In the genomic region with DNA sequence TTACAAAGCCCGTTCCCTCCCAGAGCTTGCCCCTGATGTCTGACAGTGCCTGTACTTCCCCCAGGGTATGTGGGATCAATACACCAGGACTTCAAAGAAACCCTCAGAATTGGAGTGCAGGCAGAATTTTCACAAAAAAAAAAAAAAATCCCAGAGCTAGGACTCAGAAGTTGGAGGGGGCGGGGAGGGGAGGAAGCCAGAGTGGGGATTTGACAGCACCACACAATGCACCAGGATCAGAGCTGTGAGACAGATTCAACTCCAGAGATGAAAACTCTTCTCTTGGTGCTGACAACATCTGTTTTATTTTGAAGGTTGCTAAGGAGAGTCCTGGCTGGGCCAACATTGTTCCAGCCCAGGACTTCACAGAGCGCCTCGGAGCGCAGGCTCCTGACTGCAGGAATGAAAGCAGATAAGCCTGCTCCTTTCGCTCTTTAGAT, we compare ENCODE assay signal across 8 mouse cellular contexts. TPM values are rescaled to one million over a fixed set of nuclear protein-coding genes. Genes with fewer than 3 reads are reported as not detected.
DNase-seq lines count a peak whose midpoint lies in the region; ATAC-seq lines count a peak whose summit lies in the region.
"Had no signal": no experiment of that assay in that cellular context is flagged by ENCODE, and none has a peak within 500 bp of the region (broad histone marks: within the 10 kb centered on the region; RNA-seq: fewer than 3 reads in every experiment).

No protein-coding gene starts in this region.

- H3K4me2 ChIP-seq in forebrain, embryonic 15.5 days (replicated peaks) = no peak overlapping the region
- H3K4me2 ChIP-seq in hindbrain, embryonic 13.5 days = no peak overlapping the region
- no peak overlapping the region for H3K4me2 ChIP-seq in midbrain, embryonic 14.5 days (ENCODE audit: low read length)

- DNase-seq in embryo, embryonic 11 days = peak; percentile 53
- peak; percentile 81 for DNase-seq in midbrain, embryonic 14.5 days
- no peak for DNase-seq in thymus, postnatal 25 days
- DNase-seq in kidney, postnatal 25 days = no peak
- DNase-seq in layer of hippocampus, postnatal 14 days (ENCODE audit: low spot score in 2 of 2) = no peak

- H3K27ac ChIP-seq in forebrain, embryonic 15.5 days (replicated peaks) = peak overlapping the region; percentile 76
- peak overlapping the region; percentile 48; the same call in 1 of the 2 replicates for H3K27ac ChIP-seq in hindbrain, embryonic 13.5 days
- peak overlapping the region; percentile 85 for H3K27ac ChIP-seq in midbrain, embryonic 14.5 days (replicated peaks; ENCODE audit: low read depth, low read length)
- H3K27ac ChIP-seq: macrophage had no signal

- no peaks in the 10 kb centered on the region for H3K27me3 ChIP-seq in forebrain, embryonic 15.5 days
- no peaks in the 10 kb centered on the region for H3K27me3 ChIP-seq in hindbrain, embryonic 13.5 days
- H3K27me3 ChIP-seq in midbrain, embryonic 14.5 days (ENCODE audit: control insufficient read depth, insufficient read depth, low read length) = no peaks in the 10 kb centered on the region

- no peaks in the 10 kb centered on the region for H3K36me3 ChIP-seq in forebrain, embryonic 15.5 days
- no peaks in the 10 kb centered on the region for H3K36me3 ChIP-seq in hindbrain, embryonic 13.5 days
- H3K36me3 ChIP-seq in midbrain, embryonic 14.5 days (ENCODE audit: control insufficient read depth, insufficient read depth, low read length) = peaks cover under 1% of the 10 kb centered on the region

- peak; percentile 52 for ATAC-seq in forebrain, embryonic 15.5 days (replicated peaks)
- 0 out of 2 replicates have a peak, but pooled peaks have one; percentile 25 for ATAC-seq in hindbrain, embryonic 13.5 days (ENCODE audit: low FRiP score)
- ATAC-seq in midbrain, embryonic 14.5 days (ENCODE audit: low FRiP score, low TSS enrichment) = peak; percentile 80

- H3K4me3 ChIP-seq in forebrain, embryonic 15.5 days = no peak overlapping the region
- no peak overlapping the region for H3K4me3 ChIP-seq in hindbrain, embryonic 13.5 days
- no peak overlapping the region for H3K4me3 ChIP-seq in midbrain, embryonic 14.5 days (replicated peaks; ENCODE audit: low read depth, low read length)

- H3K9me3 ChIP-seq in forebrain, embryonic 15.5 days = no peaks in the 10 kb centered on the region
- H3K9me3 ChIP-seq in hindbrain, embryonic 13.5 days = no peaks in the 10 kb centered on the region
- H3K9me3 ChIP-seq in midbrain, embryonic 14.5 days (ENCODE audit: control insufficient read depth, low read length) = no peaks in the 10 kb centered on the region

- 0 out of 2 replicates have a peak overlapping the region, but pooled peaks have one; percentile 8 for H3K9ac ChIP-seq in forebrain, embryonic 15.5 days (replicated peaks)
- no peak overlapping the region for H3K9ac ChIP-seq in hindbrain, embryonic 13.5 days
- no peak overlapping the region for H3K9ac ChIP-seq in midbrain, embryonic 14.5 days (replicated peaks; ENCODE audit: low read length)

- 8% methylated on average over 6 of the region's 6 CpGs for WGBS in forebrain, embryonic 15.5 days
- whole genome bisulfite sequencing in hindbrain, embryonic 13.5 days = 47% methylated on average over 6 of the region's 6 CpGs
- WGBS in midbrain, embryonic 14.5 days = 8% methylated on average over 6 of the region's 6 CpGs

- peaks cover 71% of the 10 kb centered on the region for H3K4me1 ChIP-seq in forebrain, embryonic 15.5 days
- peaks cover 44% of the 10 kb centered on the region for H3K4me1 ChIP-seq in hindbrain, embryonic 13.5 days (replicated peaks)
- peaks cover 53% of the 10 kb centered on the region for H3K4me1 ChIP-seq in midbrain, embryonic 14.5 days (ENCODE audit: control insufficient read depth, insufficient read depth, low read length)

RNA-seq across cellular contexts. Expression of a gene that starts 39.3 kb away (rescaled TPM):
- polyA plus RNA-seq in forebrain, embryonic 15.5 days (2015; fragmentation: Nextera tagmentation; extraction: Ambion mirVana) = 3.4 and 3.8 TPM in 2 replicates
- polyA plus RNA-seq in hindbrain, embryonic 13.5 days (2015; fragmentation: Nextera tagmentation; extraction: Ambion mirVana) = 2.1 and 2.4 TPM in 2 replicates
- polyA plus RNA-seq in midbrain, embryonic 14.5 days (2014; fragmentation: Nextera tagmentation; extraction: Ambion mirVana) = 4.0 and 4.2 TPM in 2 replicates
- 10 to 100 TPM; 18.4 to 21.3 TPM for total RNA-seq in layer of hippocampus, postnatal 14 days (2021)

RNA-seq across cellular contexts. Expression of a gene that starts 41.5 kb away (rescaled TPM):
- polyA plus RNA-seq in forebrain, embryonic 15.5 days (2015; fragmentation: Nextera tagmentation; extraction: Ambion mirVana) = 0.05 and 0.10 TPM in 2 replicates
- 0.12 TPM in 1 of 2 replicates, not detected in the other for polyA plus RNA-seq in hindbrain, embryonic 13.5 days (2015; fragmentation: Nextera tagmentation; extraction: Ambion mirVana)
- polyA plus RNA-seq in midbrain, embryonic 14.5 days (2014; fragmentation: Nextera tagmentation; extraction: Ambion mirVana) = not detected in 2 replicates
- under 1 TPM; 0.32 to 0.52 TPM for total RNA-seq in layer of hippocampus, postnatal 14 days (2021)

Comparison
In these comparisons a context has a peak if more than half of its experiments do, and no peak if none do; other contexts are left out.
1. DNase-seq: peak in embryo, embryonic 11 days (single experiment) and midbrain, embryonic 14.5 days (single experiment); none in thymus, postnatal 25 days (single experiment), kidney, postnatal 25 days (0 of 2) and layer of hippocampus, postnatal 14 days (0 of 2).
2. ATAC-seq: peak in every context shown above with its lines; median percentile 80 in midbrain, embryonic 14.5 days; 52 in forebrain, embryonic 15.5 days; 25 in hindbrain, embryonic 13.5 days.
3. Peak in every context shown above with its lines, with median percentiles within 50 percentile points of each other: H3K27ac ChIP-seq.